Mouse (Mus musculus): ENCODE measurements around the gene Hcn3. TPM values are rescaled to one million over a fixed set of nuclear protein-coding genes. Genes with fewer than 3 reads are reported as not detected.
A peak's percentile ranks its signal among the peaks of the same experiment; 100 is the strongest.

Hcn3 gene
- polyA plus RNA-seq, 2 experiments from 2014 or later: 1.3 to 2.4 TPM

- no peak for ATAC-seq
Measured at GRCm38 (mm10) chr3:89145566-89145965, 14.4 kb downstream of the Hcn3 start.

- ATAC-seq: no peak
Measured at GRCm38 (mm10) chr3:89144821-89145220, 15.2 kb downstream of the Hcn3 start.

GRCm38 (mm10) chr3:89136365-89136764 lies 23.6 kb downstream of the Hcn3 start:
- ATAC-seq: no peak

GRCm38 (mm10) chr3:89135958-89136357 lies 24.0 kb downstream of the Hcn3 start, which contains the start of gene Pklr:
Pklr (plus strand) TSS chr3:89136142.
- ATAC-seq: no peak

GRCm38 (mm10) chr3:89133752-89134151 lies 26.2 kb downstream of the Hcn3 start:
- no peak for ATAC-seq

- no peak for ATAC-seq
Measured at GRCm38 (mm10) chr3:89133063-89133450, 26.9 kb downstream of the Hcn3 start.

- peak; percentile 32 for ATAC-seq
Measured at GRCm38 (mm10) chr3:89132285-89133062, 27.5 kb downstream of the Hcn3 start.

- ATAC-seq: no peak
Measured at GRCm38 (mm10) chr3:89131816-89132215, 28.2 kb downstream of the Hcn3 start.

- ATAC-seq: no peak
Measured at GRCm38 (mm10) chr3:89129908-89130307, 30.1 kb downstream of the Hcn3 start.

- ATAC-seq: no peak
Measured at GRCm38 (mm10) chr3:89125981-89126380, 34.0 kb downstream of the Hcn3 start.

- ATAC-seq: no peak
Measured at GRCm38 (mm10) chr3:89124241-89124640, 35.8 kb downstream of the Hcn3 start.

GRCm38 (mm10) chr3:89123313-89123712 lies 36.7 kb downstream of the Hcn3 start:
- no peak for ATAC-seq

- ATAC-seq: peak; percentile 75
Measured at GRCm38 (mm10) chr3:89115522-89115921, 44.5 kb downstream of the Hcn3 start.

- ATAC-seq: no peak
Measured at GRCm38 (mm10) chr3:89113058-89113457, 46.9 kb downstream of the Hcn3 start.

GRCm38 (mm10) chr3:89108146-89108545 lies 51.9 kb downstream of the Hcn3 start:
- no peak for ATAC-seq

GRCm38 (mm10) chr3:89107545-89107944 lies 52.5 kb downstream of the Hcn3 start:
- ATAC-seq: no peak

- ATAC-seq: no peak
Measured at GRCm38 (mm10) chr3:89106881-89107280, 53.1 kb downstream of the Hcn3 start.

- ATAC-seq: no peak
Measured at GRCm38 (mm10) chr3:89103291-89103595, 56.8 kb downstream of the Hcn3 start.

GRCm38 (mm10) chr3:89102495-89103290 lies 57.3 kb downstream of the Hcn3 start:
- no peak for ATAC-seq

- peak; percentile 99 for ATAC-seq
Measured at GRCm38 (mm10) chr3:89101812-89102494, 58.0 kb downstream of the Hcn3 start, which contains the start of gene Fdps. Fdps (minus strand) TSS chr3:89101959.

GRCm38 (mm10) chr3:89101459-89101811 lies 58.6 kb downstream of the Hcn3 start:
- ATAC-seq: peak; percentile 10

GRCm38 (mm10) chr3:89100811-89101210 lies 59.2 kb downstream of the Hcn3 start, which contains the start of gene Gm43738:
Gm43738 (minus strand) TSS chr3:89101099.
- ATAC-seq: no peak

Data from CD4-positive, CD25-positive, alpha-beta regulatory T cell, adult 4 months (primary cell).